Mouse (Mus musculus) E14TG2a.4 (cell line): Measurements from ENCODE around the gene Ccdc114.
"Not testable (repeated sequence)": the region's sequence is repeated elsewhere in the genome, so short reads cannot be mapped to it uniquely, and the experiment has no call there.

ENCODE experiments used
- H3K27me3 ChIP-seq: 2 replicates; pipeline ENCODE4 v1.6.1; 2014; ENCODE audit warnings: low read length, control low read depth; ENCODE audit not compliant: insufficient read depth
- H3K36me3 ChIP-seq: 2 replicates; pipeline ENCODE4 v1.6.1; 2014; ENCODE audit warnings: low read length, control low read depth; ENCODE audit not compliant: insufficient read depth
- H3K4me1 ChIP-seq: replicated peaks from 2 replicates; pipeline ENCODE4 v1.6.1; 2014; ENCODE audit warnings: low read depth, low read length, control low read depth
- H3K4me3 ChIP-seq: replicated peaks from 2 replicates; pipeline ENCODE4 v1.5.1; 2014; ENCODE audit warnings: mild to moderate bottlenecking, low read length
- H3K9me3 ChIP-seq: 2 replicates; pipeline ENCODE4 v1.6.1; 2014; ENCODE audit warnings: low read length, control low read depth
- CTCF ChIP-seq: conservative IDR thresholded peaks from 2 replicates; pipeline ENCODE4 v1.5.1; 2014; ENCODE audit warnings: low read length
- NANOG ChIP-seq: IDR thresholded peaks from 2 replicates; pipeline ENCODE4 v1.6.1; 2014; ENCODE audit warnings: borderline replicate concordance, low read length, mixed read lengths
- POU5F1 ChIP-seq: IDR thresholded peaks from 2 replicates; pipeline ENCODE4 v1.6.1; 2014; ENCODE audit warnings: low read length, borderline replicate concordance

Gene Ccdc114

GRCm38 (mm10) chr7:45923762-45924428, at the start of gene Ccdc114:
TSS of gene Ccdc114 (plus strand) at chr7:45924072.
- no peaks in the 10 kb centered on the region for H3K36me3 ChIP-seq
- H3K4me1 ChIP-seq, result peaks cover 66% of the 10 kb centered on the region
- peak within 1 kb of the TSS; percentile 80 for H3K4me3 ChIP-seq
- peaks cover 7% of the 10 kb centered on the region; the same call in 1 of the 2 replicates for H3K27me3 ChIP-seq
- no peaks in the 10 kb centered on the region; the same call in 1 of the 2 replicates for H3K9me3 ChIP-seq
- TF ChIP-seq POU5F1, result no peak
- no peak for TF ChIP-seq CTCF
- TF ChIP-seq NANOG, result no peak

GRCm38 (mm10) chr7:45876895-45877294, 47.0 kb upstream of the Ccdc114 start:
- Histone ChIP-seq H3K4me3 (no peak overlapping the region), H3K27me3 (peaks cover 3% of the 10 kb centered on the region; the same call in 1 of the 2 replicates), H3K9me3 (no peaks in the 10 kb centered on the region), H3K4me1 (peaks cover 29% of the 10 kb centered on the region), H3K36me3 (peaks cover 61% of the 10 kb centered on the region)
- no peak for TF ChIP-seq CTCF
- no peak for TF ChIP-seq POU5F1
- no peak for TF ChIP-seq NANOG

- H3K4me3 ChIP-seq, H3K27me3 ChIP-seq, H3K9me3 ChIP-seq: not testable (repeated sequence)
- Histone ChIP-seq H3K36me3 (peaks cover 75% of the 10 kb centered on the region), H3K4me1 (peaks cover 28% of the 10 kb centered on the region)
Measured at GRCm38 (mm10) chr7:45878278-45878677, 45.6 kb upstream of the Ccdc114 start, which contains the start of gene Grin2d. TSS of gene Grin2d (minus strand) at chr7:45878378.

GRCm38 (mm10) chr7:45880531-45880930, 43.3 kb upstream of the Ccdc114 start:
- Histone ChIP-seq H3K9me3 (no peaks in the 10 kb centered on the region), H3K4me1 (peaks cover 11% of the 10 kb centered on the region), H3K27me3 (no peaks in the 10 kb centered on the region), H3K4me3 (peak overlapping the region; percentile 43; the same call in 1 of the 2 replicates), H3K36me3 (peaks cover 77% of the 10 kb centered on the region)
- peak; percentile 37 for TF ChIP-seq CTCF
- no peak for TF ChIP-seq POU5F1
- no peak for TF ChIP-seq NANOG

- H3K27me3 ChIP-seq, result no peaks in the 10 kb centered on the region
- H3K4me1 ChIP-seq, result peaks cover 11% of the 10 kb centered on the region
- no peaks in the 10 kb centered on the region for H3K9me3 ChIP-seq
- TF ChIP-seq CTCF, result no peak
- no peak for TF ChIP-seq POU5F1
- no peak for TF ChIP-seq NANOG
- H3K4me3 ChIP-seq, result peak overlapping the region; percentile 43; the same call in 1 of the 2 replicates
- peaks cover 72% of the 10 kb centered on the region for H3K36me3 ChIP-seq
Measured at GRCm38 (mm10) chr7:45881011-45881410, 42.9 kb upstream of the Ccdc114 start.

- Histone ChIP-seq H3K4me3 (no peak overlapping the region), H3K27me3 (peaks cover 6% of the 10 kb centered on the region; the same call in 1 of the 2 replicates)
Measured at GRCm38 (mm10) chr7:45887246-45887645, 36.6 kb upstream of the Ccdc114 start.

GRCm38 (mm10) chr7:45892651-45893050, 31.2 kb upstream of the Ccdc114 start:
- Histone ChIP-seq H3K4me3 (no peak overlapping the region), H3K27me3 (peaks cover 29% of the 10 kb centered on the region), H3K4me1 (peaks cover 11% of the 10 kb centered on the region), H3K9me3 (no peaks in the 10 kb centered on the region), H3K36me3 (no peaks in the 10 kb centered on the region)
- TF ChIP-seq NANOG, result no peak
- no peak for TF ChIP-seq POU5F1
- no peak for TF ChIP-seq CTCF

More at GRCm38 (mm10) chr7:45887246-45887645, 36.6 kb upstream of the Ccdc114 start:
- peaks cover 29% of the 10 kb centered on the region for H3K36me3 ChIP-seq
- H3K9me3 ChIP-seq, result no peaks in the 10 kb centered on the region
- no peaks in the 10 kb centered on the region for H3K4me1 ChIP-seq
- TF ChIP-seq POU5F1, result no peak
- TF ChIP-seq CTCF, result no peak
- no peak for TF ChIP-seq NANOG

- H3K4me1 ChIP-seq, result peaks cover 28% of the 10 kb centered on the region
- peaks cover 23% of the 10 kb centered on the region for H3K27me3 ChIP-seq
- peak overlapping the region; percentile 84 for H3K4me3 ChIP-seq
- H3K36me3 ChIP-seq, result peaks cover 5% of the 10 kb centered on the region
- no peak for TF ChIP-seq CTCF
- TF ChIP-seq POU5F1, result no peak
- TF ChIP-seq NANOG, result no peak
- no peaks in the 10 kb centered on the region for H3K9me3 ChIP-seq
Measured at GRCm38 (mm10) chr7:45895931-45896516, 27.8 kb upstream of the Ccdc114 start.
